9 mouse cellular contexts compared by ENCODE assay signal in genomic region chr5:137345821-137346220, GRCm38 (mm10). TPM values are rescaled to one million over a fixed set of nuclear protein-coding genes. Genes with fewer than 3 reads are reported as not detected.
DNase-seq lines count a peak whose midpoint lies in the region; ATAC-seq and TF ChIP-seq lines count a peak whose summit lies in the region.
"Had no signal": no experiment of that assay in that cellular context is flagged by ENCODE, and none has a peak within 500 bp of the region (broad histone marks: within the 10 kb centered on the region; RNA-seq: fewer than 3 reads in every experiment).

No protein-coding gene starts in this region.

- H3K27me3 ChIP-seq in kidney, postnatal 0 days (ENCODE audit: insufficient read depth, low read length), result no peaks in the 10 kb centered on the region
- H3K27me3 ChIP-seq in neural tube, embryonic 15.5 days (replicated peaks), result peaks cover 23% of the 10 kb centered on the region

- 13% methylated on average over 9 of the region's 9 CpGs for WGBS in kidney, postnatal 0 days
- WGBS in lung, adult 2 months, result 21% methylated on average over 9 of the region's 9 CpGs
- 22% methylated on average over 9 of the region's 9 CpGs for WGBS in neural tube, embryonic 15.5 days

- no peak for TF ChIP-seq POLR2A in brain, embryonic 14.5 days (IDR thresholded peaks at IDR 0.05; ENCODE audit: borderline replicate concordance, extremely low read depth, insufficient read depth, insufficient read length, poor library complexity, severe bottlenecking)
- TF ChIP-seq POLR2A in lung, adult 2 months (IDR thresholded peaks at IDR 0.05; ENCODE audit: borderline replicate concordance, extremely low read depth, low read depth, low read length), result no peak

- peak; percentile 44 for DNase-seq in A20 (ENCODE audit: low read depth, low spot score)
- peak; percentile 32 for DNase-seq in brain, embryonic 14.5 days (ENCODE audit: low read depth)
- DNase-seq in kidney, postnatal 0 days (ENCODE audit: low spot score), result peak; percentile 78
- DNase-seq in lung, adult 2 months, result peak; percentile 23
- DNase-seq in MN1 (ENCODE audit: low spot score), result no peak
- DNase-seq in right cerebral cortex, adult 2 months (ENCODE audit: low spot score in 2 of 2), result no peak

- H3K9me3 ChIP-seq in kidney, postnatal 0 days (replicated peaks; ENCODE audit: low read length), result no peaks in the 10 kb centered on the region
- H3K9me3 ChIP-seq in neural tube, embryonic 15.5 days (replicated peaks), result no peaks in the 10 kb centered on the region

- H3K27ac ChIP-seq in kidney, postnatal 0 days, result peak overlapping the region; percentile 83
- no peak overlapping the region for H3K27ac ChIP-seq in neural tube, embryonic 15.5 days (replicated peaks)

- H3K4me2 ChIP-seq in kidney, postnatal 0 days (ENCODE audit: low read length), result peak overlapping the region; percentile 7; the same call in 1 of the 2 replicates
- no peak overlapping the region for H3K4me2 ChIP-seq in neural tube, embryonic 15.5 days

- no peak for TF ChIP-seq CTCF in brain, embryonic 14.5 days (IDR thresholded peaks at IDR 0.05; ENCODE audit: borderline replicate concordance, extremely low read depth, insufficient read depth, insufficient read length)
- TF ChIP-seq CTCF in kidney, postnatal 0 days (IDR thresholded peaks at IDR 0.05; ENCODE audit: low read depth), result no peak
- no peak for TF ChIP-seq CTCF in lung, adult 2 months (IDR thresholded peaks at IDR 0.05; ENCODE audit: insufficient read depth, low read length)

- ATAC-seq in kidney, postnatal 0 days (replicated peaks; ENCODE audit: low FRiP score, low read depth), result peak; percentile 18; the same call in 1 of the 2 replicates
- ATAC-seq in megakaryocyte-erythroid progenitor cell, adult 5-6 weeks (replicated peaks; ENCODE audit: low FRiP score, low TSS enrichment, poor library complexity, severe bottlenecking), result no peak
- no peak for ATAC-seq in neural tube, embryonic 15.5 days (ENCODE audit: low FRiP score)
- ATAC-seq: activated CD4-positive, CD25-positive, alpha-beta regulatory T cell, adult 4 months had no signal

- H3K36me3 ChIP-seq in kidney, postnatal 0 days (ENCODE audit: insufficient read depth, low read length), result no peaks in the 10 kb centered on the region
- no peaks in the 10 kb centered on the region for H3K36me3 ChIP-seq in neural tube, embryonic 15.5 days

- no peak overlapping the region for H3K9ac ChIP-seq in kidney, postnatal 0 days (ENCODE audit: low read depth, low read length)
- no peak overlapping the region for H3K9ac ChIP-seq in neural tube, embryonic 15.5 days (replicated peaks)

- peaks cover 20% of the 10 kb centered on the region for H3K4me1 ChIP-seq in kidney, postnatal 0 days (replicated peaks; ENCODE audit: insufficient read depth, low read length)
- peaks cover 6% of the 10 kb centered on the region; the same call in 1 of the 2 replicates for H3K4me1 ChIP-seq in lung, adult 2 months (ENCODE audit: control insufficient read depth, insufficient read depth, low read length)
- H3K4me1 ChIP-seq in neural tube, embryonic 15.5 days, result peaks cover 25% of the 10 kb centered on the region

- no peak overlapping the region for H3K4me3 ChIP-seq in kidney, postnatal 0 days (replicated peaks; ENCODE audit: low read depth, low read length)
- H3K4me3 ChIP-seq in lung, adult 2 months (replicated peaks; ENCODE audit: extremely low read depth, low read depth, low read length), result no peak overlapping the region
- H3K4me3 ChIP-seq in neural tube, embryonic 15.5 days (replicated peaks), result no peak overlapping the region

RNA-seq across cellular contexts. Expression of gene Ephb4, which starts 4.1 kb away (rescaled TPM):
- polyA plus RNA-seq in brain, embryonic 14.5 days (2012; rRNA removed), result 15.5 and 18.8 TPM in 2 replicates
- 38.1 and 40.5 TPM in 2 replicates for polyA plus RNA-seq in kidney, postnatal 0 days (2015; fragmentation: Nextera tagmentation; extraction: Ambion mirVana)
- 105 and 123 TPM in 2 replicates for polyA plus RNA-seq in lung, adult 2 months (2012; rRNA removed)
- total RNA-seq in megakaryocyte-erythroid progenitor cell, adult 5-6 weeks (2014; fragmentation: Nextera tagmentation), result 1.4 TPM in 1 of 2 replicates, not detected in the other
- 0.08 TPM in 1 of 2 replicates, not detected in the other for total RNA-seq in megakaryocyte-erythroid progenitor cell, adult 5-6 weeks (2017)
- polyA plus RNA-seq in neural tube, embryonic 15.5 days (2015; fragmentation: Nextera tagmentation; extraction: Ambion mirVana), result 6.9 and 11.5 TPM in 2 replicates
- polyA plus RNA-seq: activated CD4-positive, CD25-positive, alpha-beta regulatory T cell, adult 4 months had no signal

RNA-seq across cellular contexts. Expression of gene Slc12a9, which starts 12.4 kb away (rescaled TPM):
- 34.0 and 34.8 TPM in 2 replicates for polyA plus RNA-seq in brain, embryonic 14.5 days (2012; rRNA removed)
- polyA plus RNA-seq in kidney, postnatal 0 days (2015; fragmentation: Nextera tagmentation; extraction: Ambion mirVana), result 11.8 and 12.0 TPM in 2 replicates
- 22.5 and 24.1 TPM in 2 replicates for polyA plus RNA-seq in lung, adult 2 months (2012; rRNA removed)
- 2.2 and 3.0 TPM in 2 replicates for total RNA-seq in megakaryocyte-erythroid progenitor cell, adult 5-6 weeks (2014; fragmentation: Nextera tagmentation)
- 1.1 and 3.3 TPM in 2 replicates for total RNA-seq in megakaryocyte-erythroid progenitor cell, adult 5-6 weeks (2017)
- polyA plus RNA-seq in neural tube, embryonic 15.5 days (2015; fragmentation: Nextera tagmentation; extraction: Ambion mirVana), result 26.5 and 26.8 TPM in 2 replicates

RNA-seq across cellular contexts. Expression of gene Trip6, which starts 31.6 kb away (rescaled TPM):
- polyA plus RNA-seq in brain, embryonic 14.5 days (2012; rRNA removed), result 25.7 and 33.0 TPM in 2 replicates
- 74.8 and 75.6 TPM in 2 replicates for polyA plus RNA-seq in kidney, postnatal 0 days (2015; fragmentation: Nextera tagmentation; extraction: Ambion mirVana)
- 52.6 and 55.2 TPM in 2 replicates for polyA plus RNA-seq in lung, adult 2 months (2012; rRNA removed)
- total RNA-seq in megakaryocyte-erythroid progenitor cell, adult 5-6 weeks (2014; fragmentation: Nextera tagmentation), result 21.8 and 27.9 TPM in 2 replicates
- total RNA-seq in megakaryocyte-erythroid progenitor cell, adult 5-6 weeks (2017), result 19.6 and 29.9 TPM in 2 replicates
- polyA plus RNA-seq in neural tube, embryonic 15.5 days (2015; fragmentation: Nextera tagmentation; extraction: Ambion mirVana), result 14.0 and 26.0 TPM in 2 replicates

RNA-seq across cellular contexts. Expression of gene Srrt, which starts 38.3 kb away (rescaled TPM):
- polyA plus RNA-seq in brain, embryonic 14.5 days (2012; rRNA removed), result 211 and 216 TPM in 2 replicates
- 68.0 and 77.7 TPM in 2 replicates for polyA plus RNA-seq in kidney, postnatal 0 days (2015; fragmentation: Nextera tagmentation; extraction: Ambion mirVana)
- 107 and 136 TPM in 2 replicates for polyA plus RNA-seq in lung, adult 2 months (2012; rRNA removed)
- 308 and 381 TPM in 2 replicates for total RNA-seq in megakaryocyte-erythroid progenitor cell, adult 5-6 weeks (2014; fragmentation: Nextera tagmentation)
- total RNA-seq in megakaryocyte-erythroid progenitor cell, adult 5-6 weeks (2017), result 409 and 443 TPM in 2 replicates
- polyA plus RNA-seq in neural tube, embryonic 15.5 days (2015; fragmentation: Nextera tagmentation; extraction: Ambion mirVana), result 90.7 and 94.3 TPM in 2 replicates

RNA-seq across cellular contexts. Expression of gene Ufsp1, which starts 51.4 kb away (rescaled TPM):
- polyA plus RNA-seq in brain, embryonic 14.5 days (2012; rRNA removed), result 10.0 and 11.9 TPM in 2 replicates
- 11.4 and 12.8 TPM in 2 replicates for polyA plus RNA-seq in kidney, postnatal 0 days (2015; fragmentation: Nextera tagmentation; extraction: Ambion mirVana)
- polyA plus RNA-seq in lung, adult 2 months (2012; rRNA removed), result 7.0 and 7.1 TPM in 2 replicates
- 9.0 and 11.4 TPM in 2 replicates for total RNA-seq in megakaryocyte-erythroid progenitor cell, adult 5-6 weeks (2014; fragmentation: Nextera tagmentation)
- 5.2 and 6.0 TPM in 2 replicates for total RNA-seq in megakaryocyte-erythroid progenitor cell, adult 5-6 weeks (2017)
- 29.0 and 29.5 TPM in 2 replicates for polyA plus RNA-seq in neural tube, embryonic 15.5 days (2015; fragmentation: Nextera tagmentation; extraction: Ambion mirVana)

Comparison
In these comparisons a context has a peak if more than half of its experiments do, and no peak if none do; other contexts are left out.
1. DNase-seq: peak in A20 (single experiment), brain, embryonic 14.5 days (single experiment), kidney, postnatal 0 days (single experiment) and lung, adult 2 months (single experiment); none in MN1 (single experiment) and right cerebral cortex, adult 2 months (0 of 2).